Mouse (Mus musculus) hindbrain, embryonic 11.5 days (tissue): ENCODE measurements around the gene Ube2r2. TPM values are rescaled to one million over a fixed set of nuclear protein-coding genes. Genes with fewer than 3 reads are reported as not detected.

Source experiments
- ATAC-seq: fragments of 200-750 bp; cut with Nextera tagmentation; 2 replicates; pipeline ENCODE4 v1.8.0; 2017; ENCODE audit warnings: mild to moderate bottlenecking, moderate TSS enrichment, moderate library complexity; ENCODE audit not compliant: low FRiP score
- DNase-seq: peaks from one replicate; pipeline ENCODE4 v3.0.0-alpha.2; 2015; ENCODE audit warnings: low spot score
- H3K27ac ChIP-seq: fragments of 300-500 bp; sonication (generic); 2 replicates; pipeline ENCODE4 v1.5.1; 2014; ENCODE audit warnings: mild to moderate bottlenecking, low read depth, low read length
- H3K27me3 ChIP-seq: fragments of 300-500 bp; sonication (generic); 2 replicates; pipeline ENCODE4 v1.6.1; 2014; ENCODE audit warnings: mild to moderate bottlenecking, low read length, moderate library complexity, mixed read lengths; ENCODE audit not compliant: control insufficient read depth, insufficient read depth
- H3K36me3 ChIP-seq: fragments of 300-500 bp; sonication (generic); 2 replicates; pipeline ENCODE4 v1.6.1; 2014; ENCODE audit warnings: mild to moderate bottlenecking, low read length, moderate library complexity, mixed read lengths; ENCODE audit not compliant: control insufficient read depth, insufficient read depth
- H3K4me1 ChIP-seq: fragments of 300-500 bp; sonication (generic); replicated peaks from 2 replicates; pipeline ENCODE4 v1.6.1; 2014; ENCODE audit warnings: low read length, mixed read lengths; ENCODE audit not compliant: control insufficient read depth, insufficient read depth
- H3K4me2 ChIP-seq: fragments of 300-500 bp; sonication (generic); replicated peaks from 2 replicates; pipeline ENCODE4 v1.6.1; 2014; ENCODE audit warnings: mild to moderate bottlenecking, low read depth, low read length
- H3K4me3 ChIP-seq: fragments of 300-500 bp; sonication (generic); 2 replicates; pipeline ENCODE4 v1.5.1; 2014; ENCODE audit warnings: low read depth, low read length
- H3K9ac ChIP-seq: fragments of 300-500 bp; sonication (generic); 2 replicates; pipeline ENCODE4 v1.6.1; 2014; ENCODE audit warnings: low read depth, low read length
- H3K9me3 ChIP-seq: fragments of 300-500 bp; sonication (generic); 2 replicates; pipeline ENCODE4 v1.6.1; 2016; ENCODE audit warnings: low read length; ENCODE audit not compliant: control insufficient read depth
- WGBS: fragments of 180-500 bp; shearing (Covaris S2); extraction: QIAGEN DNeasy Blood & Tissue Kit; methylation state at CpG from one replicate; pipeline ENCODE4 v1.1.7; 2014; 5-methylcytosine and 5-hydroxymethylcytosine counted together
- polyA plus RNA-seq: library from polyadenylated mRNA; unstranded; fragments of >200 nt; fragmentation: Nextera tagmentation; extraction: Ambion mirVana; gene quantifications from 2 replicates; pipeline ENCODE4 v1.2.1, GENCODE M21; 2014

The Ube2r2 gene
- polyA plus RNA-seq, 1 experiment from 2014 or later = 107 TPM

DNA sequence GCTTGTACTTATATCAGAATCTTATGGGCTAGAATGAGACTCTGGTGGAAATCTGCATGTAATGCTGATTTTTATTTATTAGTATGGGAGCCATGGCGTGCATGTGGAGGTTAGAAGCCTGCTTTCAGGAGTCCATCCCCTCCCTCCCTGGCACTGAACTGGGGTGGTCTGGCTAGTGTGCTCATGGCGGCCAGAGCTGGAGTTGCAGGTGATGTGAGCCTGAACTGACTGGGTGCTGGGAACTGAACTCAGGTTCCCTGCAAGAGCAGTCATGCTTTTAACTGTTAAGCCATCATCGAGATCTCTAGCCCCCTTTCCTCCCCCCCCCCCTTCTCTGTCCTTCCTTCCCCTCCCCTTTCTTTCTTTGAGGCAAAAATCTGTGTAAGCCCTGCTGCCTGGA is 14.3 kb downstream of the Ube2r2 start:
- Histone ChIP-seq H3K9ac (no peak overlapping the region), H3K36me3 (no peaks in the 10 kb centered on the region), H3K4me2 (no peak overlapping the region), H3K27ac (no peak overlapping the region), H3K9me3 (no peaks in the 10 kb centered on the region), H3K4me3 (no peak overlapping the region), H3K27me3 (no peaks in the 10 kb centered on the region), H3K4me1 (no peaks in the 10 kb centered on the region)
- WGBS = 79% methylated on average over 3 of the region's 3 CpGs
- DNase-seq (no peak), ATAC-seq (no peak)

DNA sequence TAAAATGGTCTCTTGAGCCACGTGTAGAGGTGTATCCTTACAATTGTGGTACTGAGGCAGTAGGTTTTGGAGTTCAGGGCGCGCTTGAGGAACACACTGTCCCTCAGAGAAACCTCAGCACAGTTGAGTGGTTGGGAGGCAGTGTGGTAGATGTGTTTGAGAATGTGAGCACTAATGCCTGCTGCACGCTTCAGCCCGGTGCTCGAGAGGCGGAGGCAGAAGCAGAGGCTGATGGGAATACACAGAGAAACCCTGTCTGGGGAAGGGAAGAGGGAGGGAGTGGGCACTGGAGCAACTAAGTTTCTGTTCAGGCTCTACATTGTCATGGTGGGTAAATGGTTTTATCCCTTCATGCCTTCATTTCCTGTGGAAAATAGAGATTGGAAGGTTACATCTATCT is 15.6 kb downstream of the Ube2r2 start:
- WGBS = 93% methylated on average over 7 of the region's 7 CpGs
- no peaks in the 10 kb centered on the region for H3K9me3 ChIP-seq
- DNase-seq = no peak

DNA sequence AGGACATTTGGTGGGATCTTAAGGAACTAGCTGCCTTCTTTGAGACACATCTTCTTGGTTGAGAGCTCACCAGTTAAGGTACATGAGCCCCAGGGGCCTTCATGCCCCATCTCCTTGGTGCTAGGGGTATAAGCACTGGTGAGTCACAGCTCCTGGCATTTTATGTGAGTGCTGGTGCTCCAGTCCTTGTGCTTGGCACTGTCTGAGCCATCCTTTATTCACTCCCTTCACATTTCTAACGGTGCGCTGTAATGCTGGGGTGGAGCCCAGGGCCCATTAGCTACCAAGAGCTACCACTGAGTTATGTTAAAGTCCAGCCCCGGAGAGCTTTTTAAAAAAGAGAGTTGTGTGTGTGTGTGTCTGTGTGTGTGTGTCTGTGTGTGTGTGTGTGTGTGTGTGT is 17.6 kb downstream of the Ube2r2 start:
- H3K4me3 ChIP-seq = no peak overlapping the region
- H3K36me3 ChIP-seq = no peaks in the 10 kb centered on the region
- H3K9me3 ChIP-seq = no peaks in the 10 kb centered on the region
- DNase-seq (no peak), ATAC-seq (no peak)
- H3K4me2 ChIP-seq = no peak overlapping the region
- no peak overlapping the region for H3K9ac ChIP-seq
- no peaks in the 10 kb centered on the region for H3K27me3 ChIP-seq
- 91% methylated on average over 3 of the region's 3 CpGs for WGBS
- H3K4me1 ChIP-seq = no peaks in the 10 kb centered on the region
- H3K27ac ChIP-seq = no peak overlapping the region

More for the DNA sequence above, 15.6 kb downstream of the Ube2r2 start:
- no peaks in the 10 kb centered on the region for H3K4me1 ChIP-seq
- H3K4me2 ChIP-seq = no peak overlapping the region
- no peak for ATAC-seq
- H3K4me3 ChIP-seq = no peak overlapping the region
- no peaks in the 10 kb centered on the region for H3K36me3 ChIP-seq
- H3K27me3 ChIP-seq = no peaks in the 10 kb centered on the region
- H3K9ac ChIP-seq = no peak overlapping the region
- no peak overlapping the region for H3K27ac ChIP-seq

DNA sequence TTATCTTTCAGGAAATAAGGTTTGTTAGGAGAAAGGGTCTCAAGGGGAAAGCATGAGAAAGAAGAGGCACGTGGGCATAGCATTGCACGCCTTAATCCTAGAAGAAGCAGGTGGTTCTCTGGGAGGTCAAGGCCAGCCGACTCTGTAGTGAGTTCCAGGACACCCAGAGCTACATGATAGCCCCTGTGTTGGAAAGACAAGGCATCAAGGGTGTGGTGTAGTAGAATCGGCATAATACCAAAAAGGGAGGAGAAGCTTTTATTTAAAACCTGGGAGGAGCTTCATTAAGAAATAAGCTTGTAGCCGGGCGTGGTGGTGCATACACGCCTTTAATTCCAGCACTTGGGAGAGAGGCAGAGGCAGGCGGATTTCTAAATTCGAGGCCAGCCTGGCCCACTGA is 21.4 kb downstream of the Ube2r2 start:
- no peak overlapping the region for H3K27ac ChIP-seq
- no peak overlapping the region for H3K9ac ChIP-seq
- 90% methylated on average over 9 of the region's 9 CpGs for WGBS
- no peaks in the 10 kb centered on the region for H3K4me1 ChIP-seq
- H3K9me3 ChIP-seq = no peaks in the 10 kb centered on the region
- no peak for DNase-seq
- H3K36me3 ChIP-seq = no peaks in the 10 kb centered on the region
- ATAC-seq = no peak
- H3K27me3 ChIP-seq = no peaks in the 10 kb centered on the region
- H3K4me3 ChIP-seq = no peak overlapping the region
- no peak overlapping the region for H3K4me2 ChIP-seq

DNA sequence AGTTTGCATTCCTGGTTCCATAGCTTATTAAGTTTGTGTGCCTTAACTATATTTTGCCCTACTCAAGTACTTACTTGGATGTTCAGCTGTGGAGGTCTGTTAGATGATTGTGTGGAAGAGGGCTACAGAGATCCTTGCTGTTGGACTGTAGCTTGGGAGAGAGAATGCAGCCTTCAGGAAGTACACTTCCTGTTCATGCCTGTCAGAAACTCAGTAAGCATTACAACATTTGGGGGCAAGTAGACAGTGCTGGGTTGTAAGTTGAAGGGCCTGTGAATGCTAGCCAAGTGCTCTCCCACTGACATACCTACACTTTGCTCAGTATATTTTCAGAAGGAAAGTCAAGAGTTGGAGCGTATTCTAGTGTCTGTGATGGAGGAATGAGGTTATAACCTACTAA is 22.7 kb downstream of the Ube2r2 start:
- ATAC-seq (no peak), DNase-seq (no peak)
- H3K36me3 ChIP-seq = no peaks in the 10 kb centered on the region
- no peak overlapping the region for H3K4me2 ChIP-seq
- H3K4me3 ChIP-seq = no peak overlapping the region
- no peaks in the 10 kb centered on the region for H3K4me1 ChIP-seq
- H3K27me3 ChIP-seq = no peaks in the 10 kb centered on the region
- no peak overlapping the region for H3K9ac ChIP-seq
- 97% methylated on average over 1 of the region's 1 CpGs for WGBS
- H3K9me3 ChIP-seq = no peaks in the 10 kb centered on the region
- no peak overlapping the region for H3K27ac ChIP-seq

DNA sequence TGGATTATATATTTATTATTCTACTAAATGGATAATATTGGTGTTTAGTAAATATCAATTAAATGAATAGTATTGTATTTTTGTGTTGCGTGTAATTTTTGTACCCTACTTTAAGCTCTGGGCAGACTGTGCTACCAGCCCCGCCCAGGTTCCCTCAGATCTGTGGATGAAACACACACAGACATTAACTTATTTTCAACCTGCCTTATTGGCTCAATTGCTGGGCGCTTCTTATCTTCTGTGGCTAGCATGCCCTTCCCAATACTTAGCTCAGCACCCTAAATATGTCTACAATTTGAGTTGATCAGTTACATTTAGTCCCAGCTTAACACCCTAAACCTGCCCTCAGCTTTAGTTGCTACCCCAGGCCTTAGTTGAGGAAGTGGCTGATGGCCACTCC is 25.7 kb downstream of the Ube2r2 start:
- 98% methylated on average over 3 of the region's 3 CpGs for WGBS
- Histone ChIP-seq H3K27me3 (no peaks in the 10 kb centered on the region), H3K9me3 (no peaks in the 10 kb centered on the region), H3K4me3 (no peak overlapping the region), H3K27ac (no peak overlapping the region), H3K9ac (no peak overlapping the region), H3K36me3 (no peaks in the 10 kb centered on the region), H3K4me1 (no peaks in the 10 kb centered on the region), H3K4me2 (no peak overlapping the region)
- DNase-seq (no peak), ATAC-seq (no peak)

DNA sequence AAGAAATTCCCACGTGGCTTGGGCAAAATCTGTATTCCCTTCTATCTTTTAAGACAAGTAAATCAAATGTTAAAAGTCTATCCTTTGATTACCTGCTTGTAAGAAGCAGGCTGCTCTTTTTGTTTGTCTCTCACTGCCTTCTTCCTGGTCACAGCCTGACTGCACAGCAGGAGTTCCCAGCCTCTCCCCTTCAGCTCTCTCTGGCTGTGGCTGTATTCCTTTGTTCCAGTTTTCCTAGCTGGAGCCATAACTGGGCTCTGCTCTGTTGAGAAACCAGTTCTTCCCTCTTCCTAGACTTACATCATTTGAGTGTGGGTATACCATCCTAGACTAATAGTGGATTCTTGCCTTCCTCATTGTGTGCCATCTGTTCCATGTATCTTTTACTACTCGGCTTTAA is 29.4 kb downstream of the Ube2r2 start:
- Histone ChIP-seq H3K4me1 (no peaks in the 10 kb centered on the region), H3K4me3 (no peak overlapping the region), H3K9ac (no peak overlapping the region), H3K27ac (peak overlapping the region; percentile 67; the same call in 1 of the 2 replicates), H3K4me2 (no peak overlapping the region), H3K9me3 (no peaks in the 10 kb centered on the region), H3K27me3 (no peaks in the 10 kb centered on the region), H3K36me3 (no peaks in the 10 kb centered on the region)
- 18% methylated on average over 2 of the region's 2 CpGs for WGBS
- DNase-seq (peak; percentile 19), ATAC-seq (no peak)

DNA sequence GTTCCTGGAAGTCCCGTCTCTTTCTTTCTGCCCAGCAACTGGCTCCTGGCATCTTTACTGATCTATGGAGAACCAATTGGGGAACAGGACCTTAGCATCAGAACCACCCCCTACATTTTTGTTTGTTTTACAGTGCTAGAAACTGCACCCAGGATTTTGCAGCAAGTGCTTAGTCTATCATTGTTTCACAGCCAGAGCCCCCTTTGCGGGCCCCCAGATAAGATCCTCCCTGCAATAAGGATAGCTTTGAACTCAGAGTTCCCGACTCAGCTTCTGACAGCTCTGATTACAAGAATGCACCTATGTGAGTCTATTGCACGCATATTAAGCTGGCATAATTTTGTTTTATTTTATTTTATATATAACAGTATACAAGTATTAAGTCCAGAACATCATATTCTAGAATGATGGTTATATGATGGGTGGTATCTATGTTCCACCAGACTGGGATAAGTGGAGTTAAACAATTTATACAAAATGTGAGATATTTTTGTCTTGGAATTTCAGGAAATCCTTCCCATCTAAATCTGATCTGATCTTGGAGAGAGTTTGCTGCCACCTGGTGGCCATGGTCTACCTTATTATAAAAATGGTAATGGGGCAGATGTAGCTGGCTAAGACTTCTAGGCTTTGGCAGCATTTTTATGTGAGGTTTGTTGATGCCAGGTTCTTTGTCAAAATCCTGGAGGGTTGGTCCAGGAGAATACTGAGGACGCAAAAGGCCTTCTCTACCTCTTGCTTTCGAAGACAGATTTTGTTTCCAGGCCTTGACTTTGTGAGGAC is 30.3 kb downstream of the Ube2r2 start:
- Histone ChIP-seq H3K36me3 (no peaks in the 10 kb centered on the region), H3K4me3 (no peak overlapping the region), H3K27ac (peak overlapping the region; percentile 67), H3K4me1 (no peaks in the 10 kb centered on the region), H3K9ac (no peak overlapping the region), H3K4me2 (no peak overlapping the region), H3K27me3 (no peaks in the 10 kb centered on the region), H3K9me3 (no peaks in the 10 kb centered on the region)
- WGBS = 82% methylated on average over 6 of the region's 6 CpGs
- ATAC-seq = no peak
- DNase-seq = peak; percentile 87

DNA sequence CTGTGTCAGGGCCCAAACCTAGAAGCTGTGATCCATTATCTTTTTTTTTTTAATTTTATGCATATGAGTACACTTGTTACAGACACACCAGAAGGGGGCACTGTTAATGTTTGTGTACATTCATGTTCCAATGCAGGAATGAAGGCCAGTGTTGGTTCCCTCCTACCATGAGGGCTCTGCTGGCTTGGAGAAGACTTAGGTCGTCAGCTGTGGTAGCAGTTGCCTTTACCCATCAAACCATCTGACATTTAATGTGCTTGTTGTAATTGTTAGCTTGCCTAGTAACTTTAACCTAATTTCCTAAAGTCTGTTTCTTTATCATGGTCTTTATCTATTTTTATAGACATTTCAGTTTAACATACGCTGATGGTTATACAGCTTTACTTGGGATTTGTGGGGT is 35.4 kb downstream of the Ube2r2 start:
- Histone ChIP-seq H3K4me3 (no peak overlapping the region), H3K36me3 (no peaks in the 10 kb centered on the region), H3K4me1 (no peaks in the 10 kb centered on the region), H3K9me3 (no peaks in the 10 kb centered on the region), H3K27me3 (no peaks in the 10 kb centered on the region), H3K27ac (no peak overlapping the region), H3K4me2 (no peak overlapping the region), H3K9ac (no peak overlapping the region)
- WGBS = 88% methylated on average over 2 of the region's 2 CpGs
- ATAC-seq (no peak), DNase-seq (no peak)
